Mouse (Mus musculus): ENCODE measurements around the gene Vwf.

DNA sequence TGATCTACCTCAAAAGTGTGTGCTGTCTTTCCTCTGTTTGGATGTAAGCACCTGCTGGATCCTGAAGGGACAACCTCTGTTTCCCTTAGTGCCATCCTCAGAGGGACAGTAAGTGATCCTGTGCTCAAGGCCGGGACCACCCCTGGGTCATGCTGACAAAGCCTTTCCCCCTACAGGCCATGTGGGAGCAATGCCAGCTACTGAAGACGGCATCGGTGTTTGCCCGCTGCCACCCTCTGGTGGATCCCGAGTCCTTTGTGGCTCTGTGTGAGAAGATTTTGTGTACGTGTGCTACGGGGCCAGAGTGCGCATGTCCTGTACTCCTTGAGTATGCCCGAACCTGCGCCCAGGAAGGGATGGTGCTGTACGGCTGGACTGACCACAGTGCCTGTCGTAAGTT, 41.7 kb downstream of the Vwf start:
- TF ChIP-seq CTCF (IDR thresholded peaks at IDR 0.05; ENCODE audit: extremely low read depth, insufficient read length, insufficient replicate concordance, low read depth, low read length), result no peak
- no peak for TF ChIP-seq POLR2A (IDR thresholded peaks at IDR 0.05; ENCODE audit: low read depth, low read length)
